Mouse (Mus musculus): Measurements from ENCODE around the gene Gm9821. TPM values are rescaled to one million over a fixed set of nuclear protein-coding genes. Genes with fewer than 3 reads are reported as not detected.

The Gm9821 gene
- polyA plus RNA-seq, 1 experiment from 2014 or later = 0.27 TPM

- Histone ChIP-seq H3K27me3 (no peaks in the 10 kb centered on the region), H3K4me2 (replicated peaks) (no peak overlapping the region), H3K4me1 (peaks cover 25% of the 10 kb centered on the region), H3K36me3 (peaks cover 63% of the 10 kb centered on the region), H3K9me3 (no peaks in the 10 kb centered on the region), H3K27ac (no peak overlapping the region), H3K4me3 (no peak overlapping the region), H3K9ac (no peak overlapping the region)
- ATAC-seq (ENCODE audit: low FRiP score, low read depth) = no peak
- 88% methylated on average over 7 of the region's 7 CpGs for WGBS
These were observed 9.3 kb upstream of the Gm9821 start for GRCm38 (mm10) chr2:91936154-91936553.

- H3K27me3 ChIP-seq = no peaks in the 10 kb centered on the region
- H3K27ac ChIP-seq = no peak overlapping the region
- 0 out of 2 replicates have a peak overlapping the region, but pooled peaks have one; percentile 8 for H3K9ac ChIP-seq
- 82% methylated on average over 15 of the region's 15 CpGs for WGBS
- ATAC-seq (ENCODE audit: low FRiP score, low read depth) = no peak
- H3K4me3 ChIP-seq = no peak overlapping the region
- no peaks in the 10 kb centered on the region for H3K9me3 ChIP-seq
- H3K4me2 ChIP-seq (replicated peaks) = no peak overlapping the region
- H3K36me3 ChIP-seq = peaks cover 70% of the 10 kb centered on the region
- peaks cover 6% of the 10 kb centered on the region for H3K4me1 ChIP-seq
These were observed 6.1 kb upstream of the Gm9821 start for GRCm38 (mm10) chr2:91939303-91939935.

GRCm38 (mm10) chr2:91942356-91942755 is 3.1 kb upstream of the Gm9821 start:
- Histone ChIP-seq H3K36me3 (peaks cover 44% of the 10 kb centered on the region), H3K27ac (no peak overlapping the region)

GRCm38 (mm10) chr2:91944170-91944950 is 1.1 kb upstream of the Gm9821 start:
- Histone ChIP-seq H3K4me2 (replicated peaks) (no peak overlapping the region), H3K4me1 (peaks cover 42% of the 10 kb centered on the region), H3K27ac (no peak overlapping the region; the same call in 1 of the 2 replicates), H3K9me3 (no peaks in the 10 kb centered on the region), H3K9ac (peak overlapping the region; percentile 26; the same call in 1 of the 2 replicates), H3K27me3 (no peaks in the 10 kb centered on the region), H3K36me3 (peaks cover 24% of the 10 kb centered on the region), H3K4me3 (no peak overlapping the region)
- ATAC-seq (ENCODE audit: low FRiP score, low read depth) = peak; percentile 67
- 42% methylated on average over 13 of the region's 13 CpGs for WGBS

More at GRCm38 (mm10) chr2:91942356-91942755, 3.1 kb upstream of the Gm9821 start:
- Histone ChIP-seq H3K4me2 (replicated peaks) (no peak overlapping the region), H3K4me3 (no peak overlapping the region), H3K27me3 (no peaks in the 10 kb centered on the region), H3K9me3 (no peaks in the 10 kb centered on the region), H3K9ac (no peak overlapping the region), H3K4me1 (peaks cover 23% of the 10 kb centered on the region)
- WGBS = 74% methylated on average over 6 of the region's 6 CpGs
- ATAC-seq (ENCODE audit: low FRiP score, low read depth) = no peak

- ATAC-seq (ENCODE audit: low FRiP score, low read depth) = no peak
- H3K9me3 ChIP-seq = no peaks in the 10 kb centered on the region
- peaks cover 58% of the 10 kb centered on the region for H3K4me1 ChIP-seq
- no peak overlapping the region for H3K9ac ChIP-seq
- H3K27ac ChIP-seq = no peak overlapping the region
- WGBS = 65% methylated on average over 6 of the region's 6 CpGs
- H3K4me2 ChIP-seq (replicated peaks) = no peak overlapping the region
- no peaks in the 10 kb centered on the region for H3K27me3 ChIP-seq
- no peak overlapping the region for H3K4me3 ChIP-seq
- H3K36me3 ChIP-seq = peaks cover 7% of the 10 kb centered on the region; the same call in 1 of the 2 replicates
These were observed 1.3 kb downstream of the Gm9821 start for GRCm38 (mm10) chr2:91946836-91947235.

- H3K36me3 ChIP-seq = peaks cover 3% of the 10 kb centered on the region; the same call in 1 of the 2 replicates
- no peaks in the 10 kb centered on the region for H3K27me3 ChIP-seq
- ATAC-seq (ENCODE audit: low FRiP score, low read depth) = peak; percentile 30; the same call in 1 of the 2 replicates
- peak overlapping the region; percentile 52; the same call in 1 of the 2 replicates for H3K27ac ChIP-seq
- no peak overlapping the region for H3K4me3 ChIP-seq
- peaks cover 58% of the 10 kb centered on the region for H3K4me1 ChIP-seq
- WGBS = 59% methylated on average over 11 of the region's 11 CpGs
- 0 out of 2 replicates have a peak overlapping the region, but pooled peaks have one; percentile 39 for H3K9ac ChIP-seq
- H3K9me3 ChIP-seq = no peaks in the 10 kb centered on the region
- H3K4me2 ChIP-seq (replicated peaks) = no peak overlapping the region
These were observed 2.1 kb downstream of the Gm9821 start for GRCm38 (mm10) chr2:91947397-91948150.

GRCm38 (mm10) chr2:91948151-91948509 is 2.6 kb downstream of the Gm9821 start:
- peak overlapping the region; percentile 52; the same call in 1 of the 2 replicates for H3K27ac ChIP-seq
- H3K9me3 ChIP-seq = no peaks in the 10 kb centered on the region
- no peak overlapping the region for H3K4me3 ChIP-seq
- peaks cover 58% of the 10 kb centered on the region for H3K4me1 ChIP-seq
- no peaks in the 10 kb centered on the region for H3K27me3 ChIP-seq
- ATAC-seq (ENCODE audit: low FRiP score, low read depth) = no peak
- 0 out of 2 replicates have a peak overlapping the region, but pooled peaks have one; percentile 39 for H3K9ac ChIP-seq
- peaks cover 3% of the 10 kb centered on the region; the same call in 1 of the 2 replicates for H3K36me3 ChIP-seq
- no peak overlapping the region for H3K4me2 ChIP-seq (replicated peaks)
- WGBS = 86% methylated on average over 6 of the region's 6 CpGs

GRCm38 (mm10) chr2:91948792-91949241 is 3.3 kb downstream of the Gm9821 start:
- no peaks in the 10 kb centered on the region for H3K27me3 ChIP-seq
- H3K9ac ChIP-seq = no peak overlapping the region
- ATAC-seq (ENCODE audit: low FRiP score, low read depth) = no peak
- no peak overlapping the region for H3K4me2 ChIP-seq (replicated peaks)
- peaks cover 3% of the 10 kb centered on the region; the same call in 1 of the 2 replicates for H3K36me3 ChIP-seq
- no peaks in the 10 kb centered on the region for H3K9me3 ChIP-seq
- no peak overlapping the region for H3K4me3 ChIP-seq
- H3K27ac ChIP-seq = no peak overlapping the region
- H3K4me1 ChIP-seq = peaks cover 62% of the 10 kb centered on the region
- 66% methylated on average over 3 of the region's 3 CpGs for WGBS

- WGBS = 62% methylated on average over 17 of the region's 17 CpGs
- peak overlapping the region; percentile 54 for H3K9ac ChIP-seq
These were observed 4.1 kb downstream of the Gm9821 start for GRCm38 (mm10) chr2:91949411-91950274.

GRCm38 (mm10) chr2:91950275-91951085 is 5.0 kb downstream of the Gm9821 start:
- WGBS = 16% methylated on average over 14 of the region's 15 CpGs
- Histone ChIP-seq H3K27me3 (no peaks in the 10 kb centered on the region), H3K9ac (peak overlapping the region; percentile 54), H3K9me3 (no peaks in the 10 kb centered on the region), H3K36me3 (no peaks in the 10 kb centered on the region), H3K27ac (peak overlapping the region; percentile 75; the same call in 1 of the 2 replicates), H3K4me3 (0 out of 2 replicates have a peak overlapping the region, but pooled peaks have one; percentile 7), H3K4me1 (peaks cover 58% of the 10 kb centered on the region), H3K4me2 (replicated peaks) (peak overlapping the region; percentile 53)
- peak; percentile 53 for ATAC-seq (ENCODE audit: low FRiP score, low read depth)

More at GRCm38 (mm10) chr2:91949411-91950274, 4.1 kb downstream of the Gm9821 start:
- Histone ChIP-seq H3K9me3 (no peaks in the 10 kb centered on the region), H3K27ac (peak overlapping the region; percentile 75; the same call in 1 of the 2 replicates), H3K27me3 (no peaks in the 10 kb centered on the region), H3K4me2 (replicated peaks) (peak overlapping the region; percentile 53), H3K36me3 (peaks cover 3% of the 10 kb centered on the region; the same call in 1 of the 2 replicates), H3K4me3 (0 out of 2 replicates have a peak overlapping the region, but pooled peaks have one; percentile 7), H3K4me1 (peaks cover 57% of the 10 kb centered on the region)
- ATAC-seq (ENCODE audit: low FRiP score, low read depth) = 0 out of 2 replicates have a peak, but pooled peaks have one; percentile 2

All from limb, embryonic 13.5 days (tissue).